Mouse (Mus musculus): ENCODE results near the gene Igfn1. TPM values are rescaled to one million over a fixed set of nuclear protein-coding genes. Genes with fewer than 3 reads are reported as not detected.
A peak's percentile ranks its signal among the peaks of the same experiment; 100 is the strongest.

Gene Igfn1
- not detected in 2 replicates for polyA plus RNA-seq (2015; fragmentation: Nextera tagmentation; extraction: Ambion mirVana)

- Histone ChIP-seq H3K27me3 (peaks cover 33% of the 10 kb centered on the region), H3K4me1 (replicated peaks) (peaks cover 37% of the 10 kb centered on the region), H3K4me3 (replicated peaks) (peak within 1 kb of the TSS; percentile 65), H3K4me2 (peak within 1 kb of the TSS; percentile 95), H3K9ac (peak within 1 kb of the TSS; percentile 78; the same call in 1 of the 2 replicates), H3K36me3 (no peaks in the 10 kb centered on the region), H3K27ac (no peak within 1 kb of the TSS), H3K9me3 (replicated peaks) (no peaks in the 10 kb centered on the region; the same call in 1 of the 2 replicates)
- ATAC-seq (ENCODE audit: low read depth) (no peak), DNase-seq (no peak)
- WGBS (ENCODE audit: insufficient replicate concordance), result 68% methylated on average over 3 of the region's 3 CpGs
Measured at GRCm38 (mm10) chr1:136006292-136006748, at the start of gene Igfn1. Gene Igfn1 (minus strand): TSS chr1:136006342.

DNA sequence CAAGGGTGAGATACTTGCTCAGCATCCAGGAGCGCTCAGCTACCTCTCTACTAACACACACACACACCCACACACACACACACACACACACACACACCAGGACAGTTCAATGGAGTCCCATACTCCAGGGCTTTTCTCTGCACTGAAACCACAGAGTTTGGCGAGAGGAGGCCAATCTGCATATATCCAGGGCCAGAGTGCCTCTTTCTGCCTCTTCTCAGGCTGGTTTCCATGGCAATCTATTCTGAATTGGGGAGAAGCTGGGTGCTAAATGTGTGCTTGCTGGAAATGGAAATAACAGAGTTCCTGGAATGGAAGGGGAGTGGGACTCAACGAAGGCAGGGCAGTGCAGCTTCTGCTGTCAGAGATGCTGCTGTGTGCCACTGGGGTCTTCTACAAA, 49.6 kb upstream of the Igfn1 start:
- no peak for DNase-seq
- no peaks in the 10 kb centered on the region for H3K9me3 ChIP-seq (replicated peaks)
- no peak overlapping the region for H3K4me3 ChIP-seq (replicated peaks)
- no peak overlapping the region for H3K9ac ChIP-seq
- ATAC-seq (ENCODE audit: low read depth), result no peak
- H3K27me3 ChIP-seq, result peaks cover 53% of the 10 kb centered on the region
- peaks cover 8% of the 10 kb centered on the region for H3K4me1 ChIP-seq (replicated peaks)
- no peak overlapping the region for H3K4me2 ChIP-seq
- H3K27ac ChIP-seq, result no peak overlapping the region
- 48% methylated on average over 3 of the region's 3 CpGs for WGBS (ENCODE audit: insufficient replicate concordance)
- no peaks in the 10 kb centered on the region for H3K36me3 ChIP-seq

DNA sequence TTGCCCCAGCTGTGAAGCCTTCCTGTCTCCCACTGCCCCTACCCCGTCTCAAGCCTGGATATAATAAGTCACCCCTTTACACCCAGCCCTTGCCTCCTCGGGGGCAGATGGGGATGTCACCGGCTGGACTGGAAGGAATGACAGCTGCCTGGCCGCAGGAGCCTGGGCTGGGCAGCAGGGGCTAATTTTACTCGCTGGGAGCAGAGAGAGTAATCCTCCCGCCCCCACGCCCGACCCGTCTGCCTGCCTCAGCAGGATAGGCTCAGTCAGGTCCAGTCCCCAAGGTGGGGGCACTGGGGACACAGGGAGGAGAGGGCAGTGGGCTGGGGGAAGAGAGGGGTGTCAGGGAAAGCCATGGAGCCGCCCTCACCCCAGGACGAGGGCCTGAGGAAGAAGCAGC, 46.4 kb upstream of the Igfn1 start, which contains the start of gene Cacna1s:
Gene Cacna1s (plus strand): TSS at position 204 of the 400 bp plus-strand sequence.
- Histone ChIP-seq H3K27ac (no peak within 1 kb of the TSS), H3K9me3 (replicated peaks) (no peaks in the 10 kb centered on the region), H3K9ac (no peak within 1 kb of the TSS), H3K4me1 (replicated peaks) (peaks cover 12% of the 10 kb centered on the region), H3K27me3 (peaks cover 83% of the 10 kb centered on the region), H3K4me2 (no peak within 1 kb of the TSS), H3K4me3 (replicated peaks) (no peak within 1 kb of the TSS), H3K36me3 (no peaks in the 10 kb centered on the region)
- DNase-seq (no peak), ATAC-seq (ENCODE audit: low read depth) (no peak)
- 35% methylated on average over 11 of the region's 11 CpGs for WGBS (ENCODE audit: insufficient replicate concordance)

- H3K27ac ChIP-seq, result no peak overlapping the region
- ATAC-seq (ENCODE audit: low read depth) (peak; percentile 39; the same call in 1 of the 2 replicates), DNase-seq (peak; percentile 33)
- 2% methylated on average over 6 of the region's 6 CpGs for WGBS (ENCODE audit: insufficient replicate concordance)
- 0 out of 2 replicates have a peak overlapping the region, but pooled peaks have one; percentile 18 for H3K4me3 ChIP-seq (replicated peaks)
- H3K36me3 ChIP-seq, result no peaks in the 10 kb centered on the region
- peak overlapping the region; percentile 33 for H3K4me2 ChIP-seq
- H3K9ac ChIP-seq, result no peak overlapping the region
- no peaks in the 10 kb centered on the region for H3K9me3 ChIP-seq (replicated peaks)
- peaks cover 12% of the 10 kb centered on the region for H3K4me1 ChIP-seq (replicated peaks)
- H3K27me3 ChIP-seq, result peaks cover 88% of the 10 kb centered on the region
Measured at GRCm38 (mm10) chr1:136051465-136051864, 45.3 kb upstream of the Igfn1 start.

- Histone ChIP-seq H3K9ac (no peak overlapping the region), H3K4me3 (replicated peaks) (0 out of 2 replicates have a peak overlapping the region, but pooled peaks have one; percentile 18), H3K36me3 (no peaks in the 10 kb centered on the region), H3K4me1 (replicated peaks) (peaks cover 12% of the 10 kb centered on the region), H3K9me3 (replicated peaks) (no peaks in the 10 kb centered on the region), H3K27ac (no peak overlapping the region), H3K27me3 (peaks cover 84% of the 10 kb centered on the region), H3K4me2 (peak overlapping the region; percentile 33)
- DNase-seq, result no peak
- no peak for ATAC-seq (ENCODE audit: low read depth)
- WGBS (ENCODE audit: insufficient replicate concordance), result 3% methylated on average over 36 of the region's 36 CpGs
Measured at GRCm38 (mm10) chr1:136051013-136051315, 44.8 kb upstream of the Igfn1 start.

- DNase-seq (no peak), ATAC-seq (ENCODE audit: low read depth) (no peak)
- Histone ChIP-seq H3K27me3 (peaks cover 85% of the 10 kb centered on the region), H3K9ac (no peak within 1 kb of the TSS), H3K4me3 (replicated peaks) (0 out of 2 replicates have a peak within 1 kb of the TSS, but pooled peaks have one; percentile 18), H3K27ac (no peak within 1 kb of the TSS), H3K4me1 (replicated peaks) (peaks cover 12% of the 10 kb centered on the region), H3K4me2 (peak within 1 kb of the TSS; percentile 33), H3K36me3 (no peaks in the 10 kb centered on the region), H3K9me3 (replicated peaks) (no peaks in the 10 kb centered on the region)
- 14% methylated on average over 29 of the region's 29 CpGs for WGBS (ENCODE audit: insufficient replicate concordance)
Measured at GRCm38 (mm10) chr1:136050312-136051012, 44.3 kb upstream of the Igfn1 start, which contains the start of gene Ascl5. Gene Ascl5 (plus strand): TSS chr1:136050804.

DNA sequence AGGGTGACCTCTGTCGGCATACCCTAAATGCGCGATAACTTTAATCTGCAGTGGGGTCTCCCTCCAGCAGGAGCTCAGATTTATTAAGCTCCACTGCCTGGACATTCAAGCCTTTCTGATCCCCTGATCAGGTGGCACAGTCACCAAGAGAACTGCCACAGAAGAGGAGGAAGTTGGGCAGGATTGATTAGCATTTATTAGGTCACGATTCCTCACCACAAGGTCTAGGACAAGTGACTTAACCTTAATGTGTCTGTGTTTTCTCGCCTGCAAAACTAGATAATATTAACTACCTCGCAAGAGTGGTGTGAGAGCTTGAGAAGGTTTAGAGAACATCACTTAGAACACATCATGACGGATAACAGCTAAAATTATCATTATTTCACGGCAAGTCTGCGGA, 41.8 kb upstream of the Igfn1 start:
- Histone ChIP-seq H3K36me3 (no peaks in the 10 kb centered on the region), H3K27ac (no peak overlapping the region), H3K9ac (no peak overlapping the region), H3K9me3 (replicated peaks) (no peaks in the 10 kb centered on the region), H3K4me1 (replicated peaks) (peaks cover 12% of the 10 kb centered on the region), H3K27me3 (peaks cover 86% of the 10 kb centered on the region), H3K4me3 (replicated peaks) (no peak overlapping the region), H3K4me2 (no peak overlapping the region)
- 41% methylated on average over 9 of the region's 9 CpGs for WGBS (ENCODE audit: insufficient replicate concordance)
- DNase-seq (no peak), ATAC-seq (ENCODE audit: low read depth) (no peak)

DNA sequence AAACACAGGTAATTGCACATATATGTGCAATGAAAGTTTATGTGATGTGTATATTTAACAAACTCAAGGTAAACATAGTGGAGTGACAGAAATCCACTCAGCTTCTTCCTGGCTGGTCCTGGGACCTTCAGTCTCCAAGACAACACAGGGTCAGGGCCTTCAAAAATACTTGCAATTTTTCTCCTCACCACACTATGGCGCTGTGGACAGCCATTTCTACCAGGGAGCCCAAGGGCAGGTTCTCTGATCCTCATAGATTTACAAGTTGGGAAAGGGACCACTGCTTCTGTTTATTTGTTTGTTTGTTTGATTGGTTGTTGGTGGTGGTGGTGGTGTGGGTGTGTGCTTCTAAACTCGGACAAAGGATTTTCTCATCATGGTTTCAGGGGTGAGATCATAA, 41.3 kb upstream of the Igfn1 start:
- ATAC-seq (ENCODE audit: low read depth) (no peak), DNase-seq (no peak)
- H3K27me3 ChIP-seq, result peaks cover 86% of the 10 kb centered on the region
- H3K4me2 ChIP-seq, result no peak overlapping the region
- no peaks in the 10 kb centered on the region for H3K9me3 ChIP-seq (replicated peaks)
- H3K36me3 ChIP-seq, result no peaks in the 10 kb centered on the region
- H3K4me3 ChIP-seq (replicated peaks), result no peak overlapping the region
- H3K4me1 ChIP-seq (replicated peaks), result peaks cover 12% of the 10 kb centered on the region
- no peak overlapping the region for H3K27ac ChIP-seq
- H3K9ac ChIP-seq, result no peak overlapping the region
- 4% methylated on average over 2 of the region's 2 CpGs for WGBS (ENCODE audit: insufficient replicate concordance)

GRCm38 (mm10) chr1:136045774-136046173, 39.6 kb upstream of the Igfn1 start:
- Histone ChIP-seq H3K27me3 (peaks cover 86% of the 10 kb centered on the region), H3K9me3 (replicated peaks) (no peaks in the 10 kb centered on the region)
- no peak for ATAC-seq (ENCODE audit: low read depth)

GRCm38 (mm10) chr1:136040874-136041273, 34.7 kb upstream of the Igfn1 start:
- no peak for DNase-seq
- H3K9ac ChIP-seq, result no peak overlapping the region
- H3K4me3 ChIP-seq (replicated peaks), result no peak overlapping the region
- H3K27ac ChIP-seq, result no peak overlapping the region; the same call in 1 of the 2 replicates
- 27% methylated on average over 4 of the region's 4 CpGs for WGBS (ENCODE audit: insufficient replicate concordance)
- H3K9me3 ChIP-seq (replicated peaks), result no peaks in the 10 kb centered on the region
- H3K4me1 ChIP-seq (replicated peaks), result no peaks in the 10 kb centered on the region
- H3K4me2 ChIP-seq, result no peak overlapping the region
- H3K36me3 ChIP-seq, result no peaks in the 10 kb centered on the region
- no peak for ATAC-seq (ENCODE audit: low read depth)
- H3K27me3 ChIP-seq, result peaks cover 58% of the 10 kb centered on the region

More at GRCm38 (mm10) chr1:136045774-136046173, 39.6 kb upstream of the Igfn1 start:
- Histone ChIP-seq H3K4me3 (replicated peaks) (no peak overlapping the region), H3K36me3 (no peaks in the 10 kb centered on the region), H3K27ac (no peak overlapping the region), H3K9ac (no peak overlapping the region), H3K4me1 (replicated peaks) (peaks cover 6% of the 10 kb centered on the region), H3K4me2 (no peak overlapping the region)
- DNase-seq, result peak; percentile 34
- 12% methylated on average over 4 of the region's 4 CpGs for WGBS (ENCODE audit: insufficient replicate concordance)

- no peak for ATAC-seq (ENCODE audit: low read depth)
- 25% methylated on average over 11 of the region's 11 CpGs for WGBS (ENCODE audit: insufficient replicate concordance)
- no peaks in the 10 kb centered on the region for H3K4me1 ChIP-seq (replicated peaks)
Measured at GRCm38 (mm10) chr1:136040452-136040851, 34.3 kb upstream of the Igfn1 start.

More at GRCm38 (mm10) chr1:136040452-136040851, 34.3 kb upstream of the Igfn1 start:
- H3K27me3 ChIP-seq, result peaks cover 57% of the 10 kb centered on the region
- no peak for DNase-seq
- no peak overlapping the region for H3K27ac ChIP-seq
- no peak overlapping the region for H3K9ac ChIP-seq
- H3K9me3 ChIP-seq (replicated peaks), result no peaks in the 10 kb centered on the region
- H3K4me2 ChIP-seq, result no peak overlapping the region
- no peak overlapping the region for H3K4me3 ChIP-seq (replicated peaks)
- H3K36me3 ChIP-seq, result peaks cover 2% of the 10 kb centered on the region; the same call in 1 of the 2 replicates
